Mouse (Mus musculus) megakaryocyte-erythroid progenitor cell, adult 5-6 weeks (primary cell): ENCODE data around the gene Vps18. TPM values are rescaled to one million over a fixed set of nuclear protein-coding genes. Genes with fewer than 3 reads are reported as not detected.

Experiments used
- ATAC-seq: replicated peaks from 2 replicates; pipeline ENCODE4 v1.8.0; 2016; ENCODE audit warnings: mild to moderate bottlenecking, inconsistent platforms; ENCODE audit not compliant: severe bottlenecking, poor library complexity, low FRiP score, low TSS enrichment
- total RNA-seq, 2 experiments: library from RNA; stranded (forward) in 1 of 2; stranded (reverse) in 1 of 2; fragments of 200-1000, 215-1000 nt in 1 of 2; fragments of >200 nt in 1 of 2; fragmentation: Nextera tagmentation in 1 of 2; gene quantifications; 2 replicates each; pipeline ENCODE4 v1.2.3; 2014 to 2017

Gene Vps18
- total RNA-seq, 2 experiments from 2014 or later = 12.4 to 13.1 TPM

DNA sequence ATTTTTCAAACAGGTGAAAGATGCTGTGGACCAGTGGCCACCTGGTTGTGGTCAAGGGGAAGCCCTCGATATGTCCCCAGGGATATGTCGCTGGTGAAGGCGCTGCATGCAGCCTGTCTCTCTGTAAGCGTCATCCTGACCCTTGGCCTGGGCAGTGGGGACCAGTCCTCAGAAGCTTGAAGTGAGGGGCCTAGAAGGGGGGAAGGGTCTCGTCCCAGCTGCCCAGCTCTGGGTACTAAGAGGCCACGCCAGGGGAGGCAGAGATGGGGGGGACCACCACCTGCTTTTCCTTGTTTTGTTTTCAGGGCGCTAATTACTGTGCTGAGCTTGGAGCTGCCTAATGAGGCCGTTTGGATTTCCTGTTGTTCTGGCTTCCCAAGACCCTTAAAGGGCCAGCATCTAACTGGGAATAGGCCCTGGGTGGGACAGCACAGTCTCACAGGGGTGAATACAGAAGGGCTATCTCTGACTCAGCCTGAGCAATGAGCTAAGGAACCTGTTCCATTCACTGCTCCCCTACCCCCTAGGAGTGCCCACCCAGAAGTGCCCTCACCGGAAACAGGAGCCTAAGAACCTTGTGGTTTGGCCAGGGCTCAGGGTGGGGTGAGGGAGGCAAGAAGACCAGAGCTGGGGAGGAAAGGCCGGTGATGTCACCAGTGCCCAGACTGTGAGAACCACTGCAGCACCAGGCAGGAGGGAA lies 25.4 kb downstream of the Vps18 start:
- ATAC-seq = no peak

DNA sequence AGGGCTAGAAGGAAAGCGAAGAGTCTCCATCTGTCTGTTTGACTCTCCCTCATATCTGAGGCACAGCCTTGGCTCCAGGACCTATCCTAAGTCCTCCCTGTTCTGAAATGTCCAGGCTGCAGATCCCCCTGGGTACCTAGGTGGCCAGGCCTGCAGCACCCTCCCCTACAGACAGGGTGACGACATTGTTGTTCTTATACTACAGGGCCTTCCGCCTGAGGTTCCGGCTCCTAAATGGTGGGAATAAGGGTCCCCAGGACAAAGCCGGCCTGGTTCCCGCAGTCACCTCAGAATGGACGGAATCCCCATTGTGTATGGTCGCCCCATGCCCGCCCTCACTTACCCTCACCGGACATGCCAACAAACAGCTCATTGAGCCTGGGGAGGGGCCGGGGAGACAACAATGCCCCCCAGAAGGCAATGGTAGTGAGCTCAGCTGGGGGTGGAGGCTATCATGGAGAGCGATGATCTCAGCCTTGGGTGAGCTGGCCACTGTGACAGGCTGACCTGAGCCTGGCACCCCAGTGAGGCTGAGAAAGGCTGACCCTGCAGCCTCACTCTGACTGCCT lies 26.3 kb downstream of the Vps18 start:
- ATAC-seq = no peak

DNA sequence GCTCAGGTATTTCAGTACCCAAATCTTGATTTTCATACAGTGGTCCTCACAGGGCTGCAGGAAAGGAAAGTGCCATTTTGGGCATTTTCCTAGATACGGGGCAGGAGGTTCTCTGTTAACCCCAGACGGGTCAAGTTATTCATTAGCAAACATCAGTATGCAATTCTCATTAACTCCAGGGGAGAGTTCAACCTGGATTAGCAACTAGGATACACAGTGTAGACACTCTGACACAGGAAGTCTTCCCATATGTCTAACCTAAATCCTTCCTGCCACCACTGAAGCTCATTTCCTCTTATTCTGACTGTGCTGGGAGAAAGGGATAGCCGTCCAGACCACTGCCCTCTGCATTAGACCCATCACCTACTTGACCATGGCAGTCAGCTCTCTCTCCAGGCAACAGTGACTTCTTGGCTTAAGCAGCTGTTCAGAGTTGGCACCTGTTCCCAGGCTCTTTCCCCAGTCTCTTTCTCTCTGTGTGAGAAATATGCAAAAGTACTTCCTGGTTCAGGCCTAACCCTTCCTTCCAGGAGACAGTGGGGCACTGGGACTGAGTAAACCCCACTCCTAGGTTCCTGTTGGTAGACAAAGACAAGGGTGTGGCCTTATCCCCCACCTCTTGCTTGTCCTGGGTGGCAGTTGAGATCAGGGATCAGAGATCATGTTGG lies 29.6 kb downstream of the Vps18 start:
- no peak for ATAC-seq

DNA sequence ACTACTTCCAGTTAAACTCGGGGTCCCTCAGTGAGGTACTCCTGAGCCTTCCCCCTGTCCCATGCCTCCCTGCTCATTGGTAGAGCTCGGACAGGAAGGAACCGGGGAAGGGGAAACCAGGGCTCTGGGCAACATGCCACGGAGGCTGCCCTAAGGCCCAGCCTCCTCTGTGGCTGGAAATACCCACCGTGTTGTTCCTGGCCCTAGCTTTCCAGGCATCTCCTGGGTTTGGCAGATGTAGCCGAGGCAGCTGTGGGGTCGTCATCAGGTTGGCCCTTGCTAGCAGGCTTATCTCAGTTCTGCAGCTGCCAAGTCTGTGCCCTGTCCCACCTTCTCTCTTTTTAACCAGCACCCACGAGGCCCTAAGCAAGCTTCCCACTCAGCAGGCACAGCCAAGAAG lies 32.0 kb downstream of the Vps18 start:
- ATAC-seq = peak; percentile 74

DNA sequence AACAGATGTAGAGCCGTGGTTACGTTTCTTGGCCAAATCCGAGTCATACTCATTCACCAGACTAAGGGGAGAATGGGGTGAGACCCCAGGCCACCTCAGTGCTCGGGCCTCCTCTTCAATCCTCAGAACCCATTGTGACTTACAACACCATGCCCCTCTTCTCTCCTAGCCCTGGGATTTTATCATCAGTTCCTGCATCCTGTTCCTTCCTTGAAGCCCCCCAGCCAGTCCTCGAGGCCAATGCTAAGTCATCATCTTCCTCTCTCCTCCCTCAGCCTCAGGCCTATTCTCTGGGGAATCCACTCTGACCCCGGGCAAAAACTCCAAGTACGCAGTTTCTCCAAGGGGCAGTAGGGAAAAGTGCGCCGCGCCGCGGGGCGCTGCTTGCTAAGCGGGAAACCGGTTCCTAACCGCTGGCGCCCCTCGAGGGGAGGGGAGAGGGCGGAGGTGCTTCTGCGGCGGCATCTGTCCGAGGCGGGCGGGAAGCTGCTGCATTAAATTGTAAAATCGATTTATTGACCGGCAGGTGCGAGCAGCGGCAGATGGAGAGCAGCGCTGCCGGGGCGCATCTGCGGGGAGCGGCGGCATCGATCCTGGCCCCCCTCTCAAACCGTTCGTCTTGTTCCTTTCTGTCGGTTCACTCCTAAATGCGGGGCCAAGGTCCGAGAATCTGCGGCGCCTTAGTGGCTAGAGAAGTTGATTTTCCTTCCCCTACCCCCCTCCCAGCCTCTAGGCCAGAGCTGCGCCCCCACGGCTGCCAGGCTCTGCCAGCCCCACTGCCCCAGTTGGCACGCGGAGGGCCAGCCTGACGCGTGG lies 33.4 kb downstream of the Vps18 start:
- no peak for ATAC-seq

DNA sequence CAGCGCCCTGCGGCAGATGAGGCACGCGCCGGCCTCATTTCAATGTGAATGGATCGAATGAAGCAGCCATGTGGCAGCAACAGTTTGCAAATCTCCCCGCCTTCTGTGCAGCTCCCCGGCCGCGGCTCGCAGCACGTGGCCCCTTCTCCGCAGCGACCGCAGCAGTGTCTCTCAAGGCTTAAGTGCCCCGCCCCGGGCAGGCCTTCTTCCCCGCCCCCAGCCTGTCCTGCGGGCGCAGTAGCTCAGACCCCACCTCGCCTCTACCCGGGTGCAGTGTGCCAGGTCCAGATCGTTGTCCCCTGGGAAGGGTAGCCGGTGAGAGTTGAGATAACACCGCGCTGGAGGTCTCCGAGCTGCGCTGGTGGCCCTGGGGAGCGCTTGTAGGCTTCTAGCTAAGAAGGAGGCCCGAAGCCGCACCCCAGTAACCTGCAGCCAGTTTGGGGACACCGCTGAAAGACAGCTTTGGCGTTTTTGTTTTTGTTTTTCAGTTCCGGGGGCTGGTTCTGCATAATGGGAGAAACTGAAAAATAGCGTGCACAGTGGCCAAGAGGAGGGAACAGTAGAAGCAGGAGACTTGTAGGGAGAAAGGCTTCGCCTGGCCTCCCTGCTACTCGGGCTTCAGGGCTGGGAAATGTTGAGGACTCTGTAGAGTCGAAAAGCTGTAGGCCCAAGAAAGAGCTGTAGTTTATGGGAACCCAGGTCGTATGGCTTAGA lies 34.2 kb downstream of the Vps18 start:
- ATAC-seq = peak; percentile 31

DNA sequence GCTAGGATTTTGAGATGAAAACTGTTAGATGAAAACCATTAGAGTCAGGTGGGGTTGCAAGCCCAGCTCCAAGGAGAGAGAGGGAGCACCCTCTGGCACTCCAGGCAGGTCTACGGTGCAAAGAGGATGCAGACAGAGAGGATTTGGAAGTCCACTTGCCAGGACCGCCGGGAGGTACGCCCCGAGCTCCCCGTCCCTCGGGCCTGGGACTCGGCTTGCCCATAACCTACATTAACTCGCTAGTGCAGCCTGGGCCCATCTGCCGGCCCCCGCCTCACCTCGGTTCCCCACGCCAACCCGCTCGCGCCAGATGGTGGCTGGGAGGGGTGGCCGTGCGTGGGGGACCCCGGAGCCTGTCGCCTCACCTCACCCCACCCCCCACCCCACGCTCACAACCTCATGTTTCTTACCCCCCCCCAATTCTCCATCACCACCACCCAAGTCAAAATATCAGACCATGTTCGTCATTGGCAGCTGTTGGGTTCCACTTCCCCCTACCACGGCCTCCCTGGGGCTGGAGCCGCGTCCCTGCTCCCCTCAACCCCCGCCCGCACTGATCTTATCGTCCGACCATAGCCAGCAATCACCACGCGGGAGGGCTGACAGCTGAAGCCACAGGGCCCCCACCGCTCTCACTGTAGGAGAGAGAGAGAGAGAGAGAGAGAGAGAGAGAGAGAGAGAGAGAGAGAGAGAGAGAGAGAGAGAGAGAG lies 35.5 kb downstream of the Vps18 start:
- no peak for ATAC-seq

DNA sequence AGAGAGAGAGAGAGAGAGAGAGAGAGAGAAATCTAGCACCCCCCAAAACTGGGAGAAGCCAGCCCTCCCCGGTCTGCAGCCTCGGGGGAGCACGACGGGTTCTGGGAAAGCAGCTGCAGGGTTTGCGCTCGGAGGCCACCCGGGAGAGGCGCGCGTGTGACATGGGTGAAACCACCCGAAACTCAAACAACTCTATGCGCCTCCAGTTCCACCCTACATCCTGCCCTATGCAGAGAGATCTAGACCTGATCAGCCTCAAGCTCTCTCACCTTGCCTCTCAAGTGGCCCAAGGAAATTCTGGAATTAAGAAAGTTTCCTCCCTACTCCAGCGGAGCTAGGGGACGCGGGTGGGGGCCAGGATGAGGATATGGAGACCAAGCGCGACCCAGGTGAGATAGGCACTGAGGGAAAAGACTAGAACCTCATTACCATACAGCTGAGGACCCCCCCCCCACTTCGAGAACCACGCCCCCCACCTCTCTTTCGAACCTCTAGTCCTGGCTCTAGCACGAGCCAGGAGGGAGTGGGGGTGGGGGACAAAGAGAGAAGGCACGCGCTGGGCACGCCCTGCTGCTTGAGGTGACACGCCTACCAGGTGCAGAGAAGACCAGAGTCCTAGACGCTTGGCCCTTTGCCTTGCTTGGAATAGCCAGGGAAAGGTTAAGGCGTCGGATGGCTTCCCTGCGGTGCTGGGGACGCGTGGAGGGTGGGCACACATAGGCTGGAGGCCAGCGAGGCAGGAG lies 36.2 kb downstream of the Vps18 start:
- no peak for ATAC-seq

DNA sequence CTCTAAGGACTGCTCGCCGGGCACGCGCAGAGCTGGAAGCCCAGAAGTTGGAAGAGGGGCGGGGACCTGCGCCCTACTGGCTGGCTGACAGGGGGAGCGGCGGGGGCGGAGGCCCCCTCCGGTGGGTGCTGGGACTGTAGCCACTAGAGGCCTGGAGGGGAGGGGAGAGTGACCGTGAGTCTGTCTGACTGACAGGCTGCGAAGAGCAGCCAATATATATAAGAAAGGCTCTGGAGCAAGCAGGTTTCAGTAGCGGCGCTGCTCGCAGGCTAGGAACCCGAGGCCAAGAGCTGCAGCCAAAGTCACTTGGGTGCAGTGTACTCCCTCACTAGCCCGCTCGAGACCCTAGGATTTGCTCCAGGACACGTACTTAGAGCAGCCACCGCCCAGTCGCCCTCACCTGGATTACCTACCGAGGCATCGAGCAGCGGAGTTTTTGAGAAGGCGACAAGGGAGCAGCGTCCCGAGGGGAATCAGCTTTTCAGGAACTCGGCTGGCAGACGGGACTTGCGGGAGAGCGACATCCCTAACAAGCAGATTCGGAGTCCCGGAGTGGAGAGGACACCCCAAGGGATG lies 37.1 kb downstream of the Vps18 start, which contains the start of gene Dll4:
TSS of gene Dll4 (plus strand) at position 217 of the 576 bp plus-strand sequence.
- no peak for ATAC-seq

DNA sequence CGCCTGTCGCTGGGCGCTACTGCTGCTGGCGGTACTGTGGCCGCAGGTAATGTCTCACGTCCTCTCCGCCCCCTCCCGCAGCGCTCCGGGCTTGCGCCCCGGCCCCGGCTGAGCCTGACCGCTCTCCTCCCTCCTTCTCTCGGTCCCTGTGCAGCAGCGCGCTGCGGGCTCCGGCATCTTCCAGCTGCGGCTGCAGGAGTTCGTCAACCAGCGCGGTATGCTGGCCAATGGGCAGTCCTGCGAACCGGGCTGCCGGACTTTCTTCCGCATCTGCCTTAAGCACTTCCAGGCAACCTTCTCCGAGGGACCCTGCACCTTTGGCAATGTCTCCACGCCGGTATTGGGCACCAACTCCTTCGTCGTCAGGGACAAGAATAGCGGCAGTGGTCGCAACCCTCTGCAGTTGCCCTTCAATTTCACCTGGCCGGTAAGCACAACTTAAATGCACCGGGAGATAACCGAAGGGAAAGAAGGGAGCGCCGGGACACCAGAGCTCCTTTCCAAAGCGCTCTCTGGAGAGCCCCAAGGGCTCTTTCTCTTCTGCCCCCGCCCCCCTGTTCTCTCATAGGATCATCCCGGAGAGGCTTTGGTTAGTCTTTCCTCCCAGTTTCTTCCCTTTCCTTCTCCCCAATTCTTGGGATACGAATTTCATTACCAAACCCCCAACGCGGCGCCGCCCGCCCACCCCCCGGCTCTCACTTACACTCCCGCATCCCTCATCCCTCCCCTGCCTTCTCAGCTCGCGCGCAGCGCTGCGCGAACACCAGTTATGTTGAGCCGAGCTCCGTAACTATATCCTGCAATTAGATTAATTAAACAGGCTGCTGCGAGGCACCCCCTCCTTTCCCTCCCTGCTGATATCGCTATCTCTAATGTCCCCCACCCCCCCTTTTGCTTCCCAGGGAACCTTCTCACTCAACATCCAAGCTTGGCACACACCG lies 37.9 kb downstream of the Vps18 start:
- ATAC-seq = no peak

DNA sequence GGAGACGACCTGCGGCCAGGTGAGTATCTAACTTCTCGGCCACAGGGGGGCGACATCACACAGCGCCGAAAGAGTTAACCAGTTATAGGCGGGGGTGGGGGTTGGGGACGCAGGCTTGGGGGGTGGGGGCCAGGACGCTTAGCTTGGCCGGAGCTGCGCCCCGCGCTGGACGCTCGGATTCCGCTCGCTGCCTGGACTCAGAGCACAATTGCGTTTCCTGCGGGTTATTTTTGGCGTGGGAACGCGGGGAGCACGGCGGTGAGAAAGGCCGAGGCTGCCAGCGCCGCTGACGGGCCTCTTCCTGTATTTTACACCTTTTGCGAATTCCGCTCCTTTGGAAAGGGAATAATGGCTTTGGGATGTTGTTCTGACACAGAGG lies 38.6 kb downstream of the Vps18 start:
- no peak for ATAC-seq

DNA sequence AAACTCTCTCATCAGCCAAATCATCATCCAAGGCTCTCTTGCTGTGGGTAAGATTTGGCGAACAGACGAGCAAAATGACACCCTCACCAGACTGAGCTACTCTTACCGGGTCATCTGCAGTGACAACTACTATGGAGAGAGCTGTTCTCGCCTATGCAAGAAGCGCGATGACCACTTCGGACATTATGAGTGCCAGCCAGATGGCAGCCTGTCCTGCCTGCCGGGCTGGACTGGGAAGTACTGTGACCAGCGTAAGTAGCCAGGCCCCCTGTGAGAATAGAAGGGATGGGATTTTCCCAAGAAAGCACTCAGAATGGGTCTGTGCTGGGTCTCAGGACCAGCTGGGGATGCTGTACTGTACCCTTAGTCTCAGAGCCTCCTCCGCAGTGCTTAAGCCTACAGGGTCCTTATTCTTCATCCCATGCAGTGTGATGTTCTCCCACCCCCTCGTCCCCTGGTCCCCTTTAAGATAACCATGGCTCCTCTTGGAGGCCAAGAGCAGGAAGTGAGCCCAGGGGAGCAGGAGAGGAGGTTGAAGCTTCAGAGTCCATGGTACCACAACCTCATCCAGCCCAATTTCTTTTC lies 39.5 kb downstream of the Vps18 start:
- no peak for ATAC-seq

DNA sequence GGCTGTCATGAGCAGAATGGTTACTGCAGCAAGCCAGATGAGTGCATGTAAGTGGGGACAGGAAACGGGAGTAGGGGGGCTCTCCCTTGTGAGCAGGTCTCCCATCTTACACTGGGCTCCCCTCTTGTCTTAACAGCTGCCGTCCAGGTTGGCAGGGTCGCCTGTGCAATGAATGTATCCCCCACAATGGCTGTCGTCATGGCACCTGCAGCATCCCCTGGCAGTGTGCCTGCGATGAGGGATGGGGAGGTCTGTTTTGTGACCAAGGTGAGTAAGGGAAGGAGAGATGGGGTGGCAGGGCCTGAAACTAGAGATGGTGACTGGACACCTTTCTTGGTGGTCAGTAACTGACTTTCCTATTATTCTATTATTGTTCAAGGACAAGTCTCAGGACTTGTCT lies 40.0 kb downstream of the Vps18 start:
- no peak for ATAC-seq

DNA sequence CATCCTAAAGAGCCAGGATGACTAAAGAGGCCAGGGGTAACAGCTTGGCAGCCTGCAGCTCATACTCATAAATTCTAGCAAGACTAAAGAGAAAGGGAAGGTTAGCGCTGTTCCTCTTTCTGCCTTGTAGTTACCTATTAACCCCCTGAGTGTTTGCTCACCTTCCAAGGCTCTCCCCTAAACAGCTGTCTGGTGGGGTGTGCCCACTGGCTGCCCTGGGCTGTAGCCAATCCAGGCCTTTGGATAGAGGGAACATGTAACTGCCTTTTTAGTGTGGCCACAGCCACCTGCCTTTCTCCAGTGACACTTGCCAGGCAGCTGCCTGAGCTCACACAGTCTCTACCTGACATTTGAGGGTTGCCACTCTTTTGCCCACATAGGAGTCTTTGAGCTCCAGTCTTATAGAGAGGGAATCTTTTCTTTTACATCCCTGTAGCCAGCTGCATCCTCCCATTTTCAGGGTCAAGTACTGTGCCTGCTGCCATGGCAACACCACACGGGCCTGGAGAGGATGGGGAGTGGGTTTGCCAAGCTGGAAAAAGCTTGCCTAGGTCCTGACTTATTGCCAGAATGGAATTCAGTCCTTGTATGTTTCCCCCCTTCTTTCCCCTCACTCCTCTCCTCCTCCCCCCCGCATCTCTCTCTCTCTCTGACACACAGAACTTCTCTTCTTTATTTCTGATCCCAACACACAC lies 40.7 kb downstream of the Vps18 start:
- ATAC-seq = no peak

DNA sequence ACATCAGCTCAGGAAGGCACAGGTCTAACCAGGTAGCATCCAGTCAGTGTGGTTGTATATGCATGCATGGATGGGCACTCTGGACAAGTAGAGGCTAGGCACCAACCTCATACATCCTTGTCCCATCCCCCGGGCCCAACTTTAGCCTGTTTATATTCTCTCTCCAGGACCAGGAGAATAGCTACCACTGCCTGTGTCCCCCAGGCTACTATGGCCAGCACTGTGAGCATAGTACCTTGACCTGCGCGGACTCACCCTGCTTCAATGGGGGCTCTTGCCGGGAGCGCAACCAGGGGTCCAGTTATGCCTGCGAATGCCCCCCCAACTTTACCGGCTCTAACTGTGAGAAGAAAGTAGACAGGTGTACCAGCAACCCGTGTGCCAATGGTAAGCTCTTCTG lies 42.3 kb downstream of the Vps18 start:
- ATAC-seq = no peak

DNA sequence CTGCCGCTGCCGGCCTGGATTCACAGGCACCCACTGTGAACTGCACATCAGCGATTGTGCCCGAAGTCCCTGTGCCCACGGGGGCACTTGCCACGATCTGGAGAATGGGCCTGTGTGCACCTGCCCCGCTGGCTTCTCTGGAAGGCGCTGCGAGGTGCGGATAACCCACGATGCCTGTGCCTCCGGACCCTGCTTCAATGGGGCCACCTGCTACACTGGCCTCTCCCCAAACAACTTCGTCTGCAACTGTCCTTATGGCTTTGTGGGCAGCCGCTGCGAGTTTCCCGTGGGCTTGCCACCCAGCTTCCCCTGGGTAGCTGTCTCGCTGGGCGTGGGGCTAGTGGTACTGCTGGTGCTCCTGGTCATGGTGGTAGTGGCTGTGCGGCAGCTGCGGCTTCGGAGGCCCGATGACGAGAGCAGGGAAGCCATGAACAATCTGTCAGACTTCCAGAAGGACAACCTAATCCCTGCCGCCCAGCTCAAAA lies 43.7 kb downstream of the Vps18 start:
- ATAC-seq = no peak
